Mouse (Mus musculus) embryonic fibroblast, embryonic 13.5 days (primary cell): Measurements from ENCODE around the gene Dynlrb1. TPM values are rescaled to one million over a fixed set of nuclear protein-coding genes. Genes with fewer than 3 reads are reported as not detected.

ENCODE experiments used
- H3K27ac ChIP-seq: 2 replicates; pipeline ENCODE4 v1.5.1; 2012; ENCODE audit warnings: low read length, control low read depth, inconsistent platforms; ENCODE audit not compliant: insufficient read depth
- H3K4me1 ChIP-seq: 2 replicates; pipeline ENCODE4 v1.6.1; 2011; ENCODE audit warnings: low read length; ENCODE audit not compliant: control insufficient read depth, insufficient read depth
- H3K4me3 ChIP-seq: 2 replicates; pipeline ENCODE4 v1.5.1; 2011; ENCODE audit warnings: mild to moderate bottlenecking, control low read depth, low read length; ENCODE audit not compliant: insufficient read depth
- CTCF ChIP-seq: IDR thresholded peaks from 2 replicates; pipeline ENCODE4 v1.5.1; 2011; ENCODE audit warnings: mild to moderate bottlenecking, control low read depth, low read length, moderate library complexity, borderline replicate concordance; ENCODE audit not compliant: insufficient read depth
- POLR2A ChIP-seq: IDR thresholded peaks from 2 replicates; pipeline ENCODE4 v1.6.1; 2011; ENCODE audit warnings: low read depth, mild to moderate bottlenecking, control low read depth, low read length, moderate library complexity
- polyA plus RNA-seq: library from polyadenylated mRNA; stranded (reverse); fragments of >200 nt; gene quantifications from 2 replicates; pipeline ENCODE4 v1.2.4, GENCODE M21; 2011; ENCODE audit warnings: low read depth; ENCODE audit not compliant: missing spikeins, insufficient read length

Dynlrb1 gene
- polyA plus RNA-seq, 1 experiment: 600 TPM

DNA sequence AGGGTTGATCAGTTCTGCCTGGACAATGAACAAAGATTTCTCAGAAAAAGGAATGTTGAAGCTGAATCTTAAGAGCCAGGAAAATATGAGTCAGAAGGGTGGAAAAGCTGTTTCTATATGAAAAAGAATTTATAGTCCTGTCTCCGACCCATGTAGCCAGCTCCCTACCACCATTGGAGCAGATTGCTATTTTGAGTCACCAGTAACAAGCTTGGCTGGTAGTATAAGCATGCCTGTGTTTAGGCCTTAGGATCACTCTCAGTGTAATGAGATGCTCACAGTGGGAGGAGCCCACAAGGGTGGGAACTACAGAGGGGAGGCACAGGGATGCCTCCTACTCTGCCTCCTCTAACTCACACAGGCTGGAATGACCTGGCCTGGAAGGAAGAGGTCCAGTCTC lies 11.9 kb downstream of the Dynlrb1 start:
- Histone ChIP-seq H3K4me3 (no peak overlapping the region), H3K4me1 (peaks cover 5% of the 10 kb centered on the region), H3K27ac (peak overlapping the region; percentile 98)
- no peak for TF ChIP-seq CTCF
- peak; percentile 72 for TF ChIP-seq POLR2A

DNA sequence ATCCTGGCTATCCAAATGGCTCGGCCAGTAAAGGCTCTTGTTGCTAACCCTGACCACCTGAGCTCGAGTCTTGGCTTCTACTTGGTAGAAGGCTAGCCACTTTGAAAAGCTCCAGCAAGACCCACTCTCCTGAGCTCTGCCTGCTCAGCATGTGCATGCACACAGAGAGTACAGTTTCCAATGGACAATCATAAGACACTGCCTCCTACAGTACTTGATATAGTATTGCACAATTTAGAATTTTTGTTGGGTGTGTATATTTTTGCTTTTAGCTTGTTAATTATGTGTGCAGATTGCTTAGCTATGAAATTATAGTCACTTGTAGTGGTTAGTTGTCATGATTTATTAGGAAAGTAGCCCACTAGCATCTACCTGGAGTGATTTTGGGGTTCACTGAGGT lies 12.4 kb downstream of the Dynlrb1 start:
- peak overlapping the region; percentile 90 for H3K27ac ChIP-seq
- no peak overlapping the region for H3K4me3 ChIP-seq
- TF ChIP-seq CTCF (no peak), POLR2A (no peak)
- peaks cover 5% of the 10 kb centered on the region for H3K4me1 ChIP-seq

DNA sequence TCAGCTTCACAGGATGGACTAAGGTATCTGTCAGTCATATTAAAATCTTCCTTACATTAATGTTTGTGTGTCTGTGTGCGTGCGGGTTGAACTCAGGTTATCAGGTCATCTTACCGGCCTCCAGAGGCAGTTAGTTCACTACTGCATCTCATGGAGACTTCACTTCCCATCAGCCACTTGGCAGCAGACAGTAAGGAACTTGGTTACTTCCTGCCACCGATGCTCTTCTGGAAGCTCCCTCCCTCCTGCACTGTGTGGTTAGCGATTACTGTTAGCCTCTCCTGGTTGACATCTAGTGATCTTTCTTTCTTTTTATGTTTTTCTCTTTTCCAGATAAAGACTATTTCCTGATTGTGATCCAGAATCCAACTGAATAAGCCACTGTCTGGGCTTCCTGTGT lies 13.3 kb downstream of the Dynlrb1 start:
- Histone ChIP-seq H3K27ac (0 out of 2 replicates have a peak overlapping the region, but pooled peaks have one; percentile 90), H3K4me1 (peaks cover 5% of the 10 kb centered on the region), H3K4me3 (no peak overlapping the region)
- TF ChIP-seq CTCF (no peak), POLR2A (no peak)

DNA sequence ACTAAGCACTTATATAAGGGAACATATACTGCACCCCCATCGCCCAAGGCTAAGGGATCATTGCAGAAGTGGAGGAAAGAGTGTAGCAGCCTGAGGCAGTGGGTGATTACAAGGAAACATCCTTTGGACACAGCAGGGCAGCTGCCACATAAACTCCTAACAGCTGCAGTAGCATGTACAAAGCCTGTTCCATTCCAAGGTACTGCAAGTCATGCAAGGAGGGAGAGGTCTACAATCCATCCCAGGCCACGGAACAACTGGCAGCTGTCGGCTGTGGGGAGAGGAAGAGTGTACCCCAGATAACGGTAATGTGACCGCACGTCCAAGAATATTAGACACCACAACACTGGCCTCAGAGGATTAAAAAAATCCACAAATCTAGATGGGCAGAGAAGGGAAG lies 29.2 kb downstream of the Dynlrb1 start:
- H3K27ac ChIP-seq: no peak overlapping the region
- no peaks in the 10 kb centered on the region for H3K4me1 ChIP-seq
- no peak for TF ChIP-seq POLR2A
- TF ChIP-seq CTCF: no peak
- H3K4me3 ChIP-seq: no peak overlapping the region

DNA sequence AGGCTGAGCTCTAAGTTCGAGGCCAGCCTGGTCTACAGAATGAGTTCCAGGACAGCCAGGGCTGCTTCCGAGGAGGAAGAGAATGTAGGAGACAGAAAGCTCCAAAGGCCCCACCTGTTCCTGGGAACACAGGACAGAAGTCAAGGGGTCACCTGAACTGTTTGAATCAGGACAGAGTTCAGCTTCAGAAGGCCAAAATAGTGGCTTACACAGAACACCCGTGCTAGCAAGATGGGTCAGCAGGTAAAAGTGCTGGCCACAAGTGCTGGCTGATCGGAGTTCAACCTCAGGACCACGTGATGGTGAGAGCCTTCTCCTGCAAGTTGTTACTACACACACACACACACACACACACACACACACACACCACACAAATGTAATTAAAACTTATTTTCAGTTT lies 30.6 kb downstream of the Dynlrb1 start:
- Histone ChIP-seq H3K4me1 (no peaks in the 10 kb centered on the region), H3K27ac (no peak overlapping the region), H3K4me3 (no peak overlapping the region)
- TF ChIP-seq POLR2A: no peak
- no peak for TF ChIP-seq CTCF

DNA sequence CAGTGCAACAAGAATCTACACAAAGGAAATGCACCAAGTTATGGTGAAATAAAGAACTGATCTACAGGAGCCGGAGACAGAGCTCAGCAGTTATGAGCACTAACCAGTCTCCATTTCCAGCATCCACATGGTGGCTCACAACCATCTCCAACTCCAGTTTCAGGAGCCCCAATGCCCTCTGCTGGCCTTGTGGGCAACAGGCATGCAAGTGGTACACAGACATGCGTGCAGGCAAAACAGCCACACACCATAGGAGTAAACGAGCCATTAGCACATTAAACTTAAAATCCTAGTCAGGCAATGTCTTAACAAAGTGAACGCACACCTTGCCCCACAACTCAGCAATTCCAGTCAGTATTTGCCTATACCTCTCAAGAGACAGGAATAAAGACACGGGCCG lies 35.6 kb downstream of the Dynlrb1 start:
- TF ChIP-seq CTCF (peak; percentile 42; the same call in 1 of the 2 replicates), POLR2A (no peak)
- no peaks in the 10 kb centered on the region for H3K4me1 ChIP-seq

DNA sequence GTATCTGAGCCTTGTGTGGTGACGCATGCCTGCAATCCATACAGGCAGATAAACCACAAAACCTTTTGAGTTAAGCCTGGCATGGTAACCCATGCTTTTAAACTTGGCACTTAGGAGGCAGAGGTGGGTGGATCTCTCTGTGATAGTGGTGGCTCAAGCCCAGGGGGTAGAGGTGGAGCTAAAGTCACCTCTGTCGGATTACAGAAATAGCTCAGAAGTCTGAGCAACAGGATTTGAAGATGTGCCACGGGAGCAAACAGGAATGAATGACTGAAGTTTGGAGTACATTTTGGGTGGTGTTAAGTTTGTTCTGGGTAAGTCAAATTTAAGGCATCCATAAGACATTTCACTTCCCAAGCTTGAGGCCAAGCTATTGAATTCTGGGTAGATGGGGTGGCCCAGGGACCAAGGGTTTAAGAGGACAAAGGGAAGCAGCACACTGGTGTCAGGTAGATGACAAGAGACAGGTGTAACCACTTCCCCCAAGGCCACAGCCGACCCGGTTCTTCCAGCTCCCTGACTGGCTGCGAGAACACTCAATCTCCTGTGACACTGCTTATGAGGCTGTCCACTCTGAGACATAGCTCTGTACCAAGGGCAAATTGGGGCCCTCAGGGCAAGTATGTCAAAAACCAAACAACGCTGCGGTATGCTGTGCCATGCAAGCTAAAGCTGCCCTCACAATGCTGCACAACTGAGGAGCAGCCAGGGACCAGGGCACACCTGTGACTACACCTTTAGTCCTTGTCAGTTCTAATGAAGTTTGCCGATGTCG lies 36.2 kb downstream of the Dynlrb1 start:
- H3K4me1 ChIP-seq: no peaks in the 10 kb centered on the region
- no peak overlapping the region for H3K27ac ChIP-seq
- TF ChIP-seq CTCF (no peak), POLR2A (no peak)
- H3K4me3 ChIP-seq: no peak overlapping the region

More for the DNA sequence above, 35.6 kb downstream of the Dynlrb1 start:
- no peak overlapping the region for H3K4me3 ChIP-seq
- no peak overlapping the region for H3K27ac ChIP-seq

DNA sequence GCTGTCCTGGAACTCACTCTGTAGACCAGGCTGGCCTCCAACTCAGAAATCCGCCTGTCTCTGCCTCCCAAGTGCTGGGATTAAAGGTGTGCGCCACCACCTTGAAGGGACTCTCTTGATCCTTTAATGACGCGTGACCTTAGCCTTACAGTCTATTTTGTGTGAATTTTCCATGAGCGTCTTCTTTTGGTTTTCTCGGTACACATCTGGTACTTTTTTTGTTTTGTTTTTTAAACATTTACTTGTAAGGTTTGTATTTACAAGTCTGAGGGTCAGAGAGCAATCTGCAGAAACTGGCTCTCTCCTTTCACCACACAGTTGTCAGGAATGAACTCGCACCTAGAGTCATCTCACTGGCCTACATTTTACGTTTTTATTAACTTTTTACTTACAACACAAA lies 37.3 kb downstream of the Dynlrb1 start:
- Histone ChIP-seq H3K27ac (no peak overlapping the region), H3K4me3 (no peak overlapping the region), H3K4me1 (no peaks in the 10 kb centered on the region)
- TF ChIP-seq CTCF: no peak
- no peak for TF ChIP-seq POLR2A

DNA sequence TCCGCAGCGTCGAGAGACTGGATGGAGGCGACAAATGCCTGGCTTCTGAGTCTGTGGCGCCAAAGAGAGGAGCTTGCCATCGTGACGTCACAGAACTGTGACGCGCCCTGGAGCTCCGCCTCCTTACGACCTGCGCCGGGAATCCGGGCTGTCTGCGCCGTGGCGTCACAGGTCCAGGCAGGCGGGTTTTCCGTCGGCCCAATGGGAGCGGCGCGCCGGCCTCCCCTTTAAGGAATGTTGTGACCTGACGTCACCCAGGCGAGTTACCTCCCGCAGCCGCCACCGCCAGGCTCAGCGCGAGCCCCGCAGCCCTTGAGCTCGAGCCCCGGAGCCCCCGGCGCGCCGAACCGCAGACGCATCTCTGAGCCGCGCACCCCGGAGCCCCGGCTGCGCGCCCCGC lies 39.9 kb downstream of the Dynlrb1 start, which contains the start of gene Map1lc3a:
Gene Map1lc3a, plus strand, starts transcription at position 103 of the 400 bp plus-strand sequence.
- peak within 1 kb of the TSS; percentile 66 for H3K4me3 ChIP-seq
- peak within 1 kb of the TSS; percentile 50 for H3K27ac ChIP-seq
- TF ChIP-seq POLR2A (no peak; the same call in none of the 2 replicates), CTCF (no peak)
- H3K4me1 ChIP-seq: no peaks in the 10 kb centered on the region

DNA sequence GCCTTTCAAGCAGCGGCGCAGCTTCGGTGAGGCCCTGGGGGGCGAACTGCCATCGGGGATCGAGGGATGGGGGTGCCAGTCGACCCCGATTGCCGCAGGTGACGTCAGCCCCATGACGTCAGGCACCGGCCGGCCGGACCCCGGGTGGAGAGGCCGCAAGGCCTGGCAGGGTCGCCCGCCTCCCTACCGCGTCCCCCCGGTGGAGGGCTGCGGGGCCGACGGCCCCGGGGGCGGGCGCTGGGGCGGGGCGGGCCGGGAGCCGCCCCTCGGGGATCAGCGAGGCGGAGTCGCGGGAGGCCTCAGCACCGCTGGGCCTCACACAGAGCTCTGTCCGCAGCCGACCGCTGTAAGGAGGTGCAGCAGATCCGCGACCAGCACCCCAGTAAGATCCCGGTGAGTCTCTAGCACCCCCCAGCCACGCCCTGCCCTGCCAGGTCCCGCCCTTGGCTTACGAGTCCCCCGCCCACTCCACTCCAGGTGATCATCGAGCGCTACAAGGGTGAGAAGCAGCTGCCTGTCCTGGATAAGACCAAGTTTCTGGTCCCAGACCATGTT lies 40.4 kb downstream of the Dynlrb1 start:
- H3K4me1 ChIP-seq: no peaks in the 10 kb centered on the region
- peak overlapping the region; percentile 66 for H3K4me3 ChIP-seq
- peak; percentile 86 for TF ChIP-seq POLR2A
- TF ChIP-seq CTCF: no peak
- H3K27ac ChIP-seq: peak overlapping the region; percentile 50

DNA sequence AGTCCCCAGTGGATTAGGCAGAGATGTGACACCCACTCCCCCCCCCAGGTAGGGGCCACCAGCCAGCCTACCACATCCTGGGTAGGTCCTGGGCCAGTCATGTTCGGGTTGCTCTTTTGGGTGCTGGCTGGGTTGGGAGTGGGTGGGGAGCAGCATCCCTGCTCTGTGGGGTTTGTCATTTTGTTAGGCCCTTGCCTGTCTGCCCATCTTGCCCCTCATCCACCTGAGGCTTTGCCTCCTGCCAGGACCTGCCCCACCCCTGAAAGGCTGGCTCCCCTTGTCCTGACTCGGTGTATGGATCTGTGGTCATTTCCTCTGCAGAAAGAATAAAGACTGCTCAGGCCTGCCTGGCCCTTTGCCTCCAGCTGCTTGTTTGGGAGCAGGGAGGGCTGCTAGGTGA lies 41.4 kb downstream of the Dynlrb1 start:
- no peak overlapping the region for H3K4me3 ChIP-seq
- no peak overlapping the region for H3K27ac ChIP-seq
- H3K4me1 ChIP-seq: no peaks in the 10 kb centered on the region
- TF ChIP-seq POLR2A: no peak
- no peak for TF ChIP-seq CTCF
